Mouse (Mus musculus): ENCODE data around the gene Sp2. TPM values are rescaled to one million over a fixed set of nuclear protein-coding genes. Genes with fewer than 3 reads are reported as not detected.

Sp2 gene
- polyA plus RNA-seq (2012; rRNA removed): 10.3 and 10.4 TPM in 2 replicates

DNA sequence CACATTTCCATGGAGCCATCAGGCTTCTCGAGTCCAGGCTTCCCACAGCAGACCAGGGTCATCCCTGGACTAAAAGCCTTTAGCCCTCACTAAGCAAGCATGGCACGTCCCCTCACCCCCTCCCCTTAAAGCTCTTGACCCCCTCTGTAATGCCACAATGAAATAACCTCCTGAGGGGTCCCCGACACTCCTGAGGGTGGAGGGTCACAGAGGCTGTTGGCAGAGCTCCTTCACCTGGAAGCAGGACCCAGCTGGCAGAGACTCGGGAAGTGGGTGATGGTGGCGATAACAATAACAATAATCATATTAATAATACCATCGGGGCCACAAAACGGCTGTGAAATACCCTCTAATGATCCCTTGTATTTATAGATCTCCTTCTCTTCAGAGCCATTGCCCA lies at the start of gene Sp2:
TSS of gene Sp2 (minus strand) at position 101 of the 400 bp plus-strand sequence.
- Histone ChIP-seq H3K27ac (ENCODE audit: insufficient read depth, low read length) (no peak within 1 kb of the TSS), H3K4me3 (ENCODE audit: insufficient read depth, low read length) (no peak within 1 kb of the TSS)
- TF ChIP-seq POLR2A (IDR thresholded peaks at IDR 0.05; ENCODE audit: extremely low read depth, insufficient read depth, low read length) (no peak), CTCF (IDR thresholded peaks at IDR 0.05; ENCODE audit: extremely low read depth, insufficient read depth, low read length) (no peak)

DNA sequence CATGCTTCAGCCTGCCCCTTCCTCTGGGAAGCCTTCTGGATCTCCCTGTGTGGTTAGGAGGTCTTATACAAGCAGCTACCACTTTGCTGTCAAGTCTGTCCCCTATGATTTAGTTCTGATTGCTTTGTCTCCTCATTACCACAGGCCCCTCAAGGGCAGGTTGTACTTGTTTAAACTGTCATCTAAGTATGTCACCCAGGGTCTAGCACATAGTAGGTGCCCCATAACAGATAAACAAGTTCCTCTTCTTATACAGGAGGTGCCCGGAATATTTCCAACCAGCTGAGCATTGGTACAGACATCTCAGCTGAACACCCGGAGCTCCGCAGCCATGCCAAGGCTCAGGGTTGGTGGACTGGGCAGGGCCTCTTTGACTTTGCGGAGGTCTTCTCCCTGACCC lies 49.7 kb upstream of the Sp2 start:
- TF ChIP-seq CTCF (IDR thresholded peaks at IDR 0.05; ENCODE audit: extremely low read depth, insufficient read depth, low read length): no peak
- TF ChIP-seq POLR2A (IDR thresholded peaks at IDR 0.05; ENCODE audit: extremely low read depth, insufficient read depth, low read length): no peak
- Histone ChIP-seq H3K4me3 (ENCODE audit: insufficient read depth, low read length) (no peak overlapping the region), H3K27ac (ENCODE audit: insufficient read depth, low read length) (no peak overlapping the region), H3K4me1 (ENCODE audit: control insufficient read depth, insufficient read depth, low read length) (0 out of 2 replicates have a peak, but pooled peaks cover 2% of the 10 kb centered on the region)

More for the DNA sequence above, at the start of gene Sp2:
- peaks cover under 1% of the 10 kb centered on the region; the same call in 1 of the 2 replicates for H3K4me1 ChIP-seq (ENCODE audit: control insufficient read depth, insufficient read depth, low read length)

DNA sequence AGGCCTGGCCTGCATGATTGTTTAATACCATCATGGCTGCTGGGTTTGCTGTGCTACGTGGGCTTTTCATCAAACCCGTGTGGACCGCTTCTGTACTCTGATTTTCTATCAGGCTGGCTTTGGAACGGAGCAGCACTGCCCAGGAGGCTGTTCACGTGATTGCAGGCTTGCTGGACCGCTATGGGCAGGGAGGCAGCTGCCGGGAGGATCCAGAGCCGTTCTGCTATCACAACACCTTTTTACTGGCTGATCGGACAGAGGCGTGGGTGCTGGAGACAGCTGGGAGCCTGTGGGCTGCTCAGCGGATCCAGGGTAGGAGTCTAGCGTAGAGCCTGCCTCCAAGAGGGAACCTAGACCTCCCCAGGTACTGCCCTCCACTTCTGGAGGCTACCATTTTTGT lies 49.2 kb upstream of the Sp2 start:
- H3K27ac ChIP-seq (ENCODE audit: insufficient read depth, low read length): no peak overlapping the region
- TF ChIP-seq CTCF (IDR thresholded peaks at IDR 0.05; ENCODE audit: extremely low read depth, insufficient read depth, low read length) (no peak), POLR2A (IDR thresholded peaks at IDR 0.05; ENCODE audit: extremely low read depth, insufficient read depth, low read length) (no peak)
- H3K4me3 ChIP-seq (ENCODE audit: insufficient read depth, low read length): no peak overlapping the region
- H3K4me1 ChIP-seq (ENCODE audit: control insufficient read depth, insufficient read depth, low read length): 0 out of 2 replicates have a peak, but pooled peaks cover 2% of the 10 kb centered on the region

DNA sequence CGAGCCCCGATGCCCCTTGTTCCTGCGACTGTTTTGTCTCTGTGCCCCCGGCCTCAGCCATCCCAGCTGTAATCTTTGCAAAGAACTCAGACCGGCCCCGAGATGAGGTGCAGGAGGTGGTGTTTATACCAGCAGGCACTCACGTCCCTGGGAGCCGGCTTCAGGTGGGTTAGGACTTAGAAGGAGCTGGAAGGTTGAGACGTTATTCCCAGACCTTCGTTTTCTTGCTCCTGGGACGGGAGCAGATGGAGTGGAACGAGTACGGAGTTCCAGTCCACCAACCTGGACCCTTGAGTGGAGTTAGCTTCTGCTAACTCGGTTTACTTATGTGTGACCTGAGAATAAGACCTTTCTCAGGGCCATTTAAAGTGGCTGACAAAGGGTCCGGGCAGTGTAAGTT lies 47.7 kb upstream of the Sp2 start:
- 0 out of 2 replicates have a peak, but pooled peaks cover 2% of the 10 kb centered on the region for H3K4me1 ChIP-seq (ENCODE audit: control insufficient read depth, insufficient read depth, low read length)
- peak overlapping the region; percentile 44 for H3K4me3 ChIP-seq (ENCODE audit: insufficient read depth, low read length)
- no peak overlapping the region for H3K27ac ChIP-seq (ENCODE audit: insufficient read depth, low read length)
- TF ChIP-seq POLR2A (IDR thresholded peaks at IDR 0.05; ENCODE audit: extremely low read depth, insufficient read depth, low read length): no peak
- TF ChIP-seq CTCF (IDR thresholded peaks at IDR 0.05; ENCODE audit: extremely low read depth, insufficient read depth, low read length): no peak

DNA sequence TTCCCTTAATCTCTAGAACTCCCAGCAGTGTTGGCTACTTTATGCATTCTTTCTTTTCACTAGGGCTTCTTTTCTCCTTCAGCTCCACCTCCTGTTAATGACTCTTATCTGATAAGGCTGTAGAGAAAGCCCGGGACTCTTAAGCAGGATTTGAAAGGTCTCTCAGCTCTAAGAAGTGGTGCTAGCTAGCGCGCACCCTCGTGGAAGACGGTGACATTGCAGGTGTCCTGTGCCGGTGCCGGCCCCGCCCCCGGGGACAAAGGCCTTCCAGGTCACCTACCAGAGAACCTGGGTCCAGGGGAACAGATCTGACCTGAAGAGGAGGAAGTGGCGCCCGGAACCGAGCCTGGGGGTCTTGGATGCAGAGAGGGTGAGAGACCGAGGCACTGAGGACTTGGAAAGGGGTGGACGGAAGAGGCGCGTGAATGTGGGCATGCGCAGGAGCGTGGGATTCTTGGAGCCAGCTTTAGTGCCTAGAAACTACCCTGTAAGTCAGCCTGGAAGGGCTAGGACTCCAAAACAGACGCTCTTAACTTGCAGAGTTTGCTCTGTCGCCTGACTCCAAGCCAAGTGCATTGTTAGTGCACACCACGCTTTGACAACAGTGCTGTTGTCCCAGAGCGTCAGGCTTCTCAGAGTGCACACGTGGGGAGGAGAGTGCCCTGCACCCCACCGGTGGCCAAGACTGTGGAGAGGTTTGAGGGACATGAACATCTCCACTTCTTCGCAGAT lies 47.1 kb upstream of the Sp2 start, which contains the start of gene Scrn2:
TSS of gene Scrn2 (plus strand) at position 253 of the 732 bp plus-strand sequence.
- TF ChIP-seq POLR2A (IDR thresholded peaks at IDR 0.05; ENCODE audit: extremely low read depth, insufficient read depth, low read length): no peak
- peak; percentile 67 for TF ChIP-seq CTCF (IDR thresholded peaks at IDR 0.05; ENCODE audit: extremely low read depth, insufficient read depth, low read length)
- no peak within 1 kb of the TSS for H3K27ac ChIP-seq (ENCODE audit: insufficient read depth, low read length)
- peak within 1 kb of the TSS; percentile 44 for H3K4me3 ChIP-seq (ENCODE audit: insufficient read depth, low read length)

DNA sequence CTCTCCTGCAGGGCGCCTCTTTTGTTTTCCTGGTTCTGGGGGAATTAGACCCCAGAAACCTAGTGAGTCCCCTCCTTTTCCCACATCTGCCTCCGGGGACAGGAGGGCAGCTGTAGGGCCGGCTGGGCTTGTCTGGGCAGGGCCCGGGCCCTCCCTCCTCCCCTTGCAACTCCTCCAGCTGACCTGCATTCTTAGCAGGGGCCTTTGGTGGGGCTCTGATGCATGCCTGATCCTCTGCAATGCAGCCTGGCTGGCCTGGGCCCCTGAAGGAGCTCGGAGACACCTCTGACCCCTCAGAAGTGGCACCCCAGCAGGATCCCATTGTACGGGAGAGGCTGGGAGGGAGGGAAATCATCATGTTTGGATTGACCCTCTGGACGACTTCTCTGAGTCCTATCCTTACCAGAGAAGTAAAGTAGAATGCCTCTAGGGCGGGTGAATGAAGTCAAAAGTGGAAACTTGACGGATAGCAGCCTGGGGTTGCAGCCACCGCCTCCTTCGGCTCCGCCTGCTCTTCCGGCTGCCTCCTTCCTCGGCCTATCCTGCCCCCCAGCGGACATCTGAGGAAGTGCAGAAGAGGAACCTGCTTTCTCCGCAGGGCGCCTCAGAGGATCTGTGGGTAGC lies 43.1 kb upstream of the Sp2 start:
- TF ChIP-seq POLR2A (IDR thresholded peaks at IDR 0.05; ENCODE audit: extremely low read depth, insufficient read depth, low read length) (no peak), CTCF (IDR thresholded peaks at IDR 0.05; ENCODE audit: extremely low read depth, insufficient read depth, low read length) (peak; percentile 87)
- no peak overlapping the region for H3K27ac ChIP-seq (ENCODE audit: insufficient read depth, low read length)
- no peak overlapping the region for H3K4me3 ChIP-seq (ENCODE audit: insufficient read depth, low read length)
- H3K4me1 ChIP-seq (ENCODE audit: control insufficient read depth, insufficient read depth, low read length): 0 out of 2 replicates have a peak, but pooled peaks cover 2% of the 10 kb centered on the region

More for the DNA sequence above, 47.1 kb upstream of the Sp2 start, which contains the start of gene Scrn2:
- 0 out of 2 replicates have a peak, but pooled peaks cover 2% of the 10 kb centered on the region for H3K4me1 ChIP-seq (ENCODE audit: control insufficient read depth, insufficient read depth, low read length)

DNA sequence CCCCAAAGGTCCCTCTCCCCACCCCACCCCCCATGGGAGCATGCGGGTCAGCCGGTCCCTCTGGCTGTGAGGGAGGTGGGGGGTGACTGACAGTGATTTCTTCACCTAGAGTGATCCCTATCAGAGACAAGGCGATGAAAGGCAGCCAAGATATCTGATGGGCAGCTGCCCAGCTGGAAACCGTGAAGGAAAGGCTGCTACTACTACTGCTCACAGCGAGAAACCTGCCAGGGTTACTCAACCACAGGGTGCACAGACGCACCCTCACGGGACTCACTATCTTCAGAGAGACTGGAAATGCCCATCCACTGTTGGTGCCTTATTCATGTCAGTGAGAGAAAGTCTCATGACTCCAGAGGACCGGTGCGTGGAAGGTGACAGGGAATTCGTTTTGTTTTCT lies 42.2 kb upstream of the Sp2 start:
- TF ChIP-seq CTCF (IDR thresholded peaks at IDR 0.05; ENCODE audit: extremely low read depth, insufficient read depth, low read length) (no peak), POLR2A (IDR thresholded peaks at IDR 0.05; ENCODE audit: extremely low read depth, insufficient read depth, low read length) (no peak)
- Histone ChIP-seq H3K27ac (ENCODE audit: insufficient read depth, low read length) (no peak overlapping the region), H3K4me3 (ENCODE audit: insufficient read depth, low read length) (no peak overlapping the region), H3K4me1 (ENCODE audit: control insufficient read depth, insufficient read depth, low read length) (no peaks in the 10 kb centered on the region)

DNA sequence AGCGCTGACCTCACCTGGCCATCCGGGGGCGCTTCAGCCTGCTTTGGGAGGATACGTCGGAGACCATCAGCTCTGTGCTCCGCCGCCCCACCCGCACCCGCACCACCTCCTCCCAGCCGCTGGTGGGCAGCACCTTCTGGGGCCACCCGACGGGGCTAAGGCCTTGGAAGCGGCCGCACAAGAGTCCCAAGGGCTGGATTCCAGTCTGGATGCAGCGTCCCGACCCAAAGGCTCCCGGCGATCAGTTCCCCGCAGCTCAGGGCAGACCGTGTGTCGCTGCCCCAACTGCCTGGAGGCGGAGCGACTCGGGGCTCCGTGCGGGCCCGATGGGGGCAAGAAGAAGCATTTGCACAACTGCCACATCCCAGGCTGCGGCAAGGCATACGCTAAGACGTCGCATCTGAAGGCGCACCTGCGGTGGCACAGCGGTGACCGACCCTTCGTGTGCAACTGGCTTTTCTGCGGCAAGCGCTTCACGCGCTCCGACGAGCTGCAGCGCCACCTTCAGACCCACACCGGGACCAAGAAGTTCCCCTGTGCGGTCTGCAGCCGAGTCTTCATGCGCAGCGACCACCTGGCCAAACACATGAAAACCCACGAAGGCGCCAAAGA lies 39.2 kb upstream of the Sp2 start:
- Histone ChIP-seq H3K4me1 (ENCODE audit: control insufficient read depth, insufficient read depth, low read length) (no peaks in the 10 kb centered on the region), H3K27ac (ENCODE audit: insufficient read depth, low read length) (no peak overlapping the region), H3K4me3 (ENCODE audit: insufficient read depth, low read length) (peak overlapping the region; percentile 42)
- TF ChIP-seq CTCF (IDR thresholded peaks at IDR 0.05; ENCODE audit: extremely low read depth, insufficient read depth, low read length) (peak; percentile 61), POLR2A (IDR thresholded peaks at IDR 0.05; ENCODE audit: extremely low read depth, insufficient read depth, low read length) (no peak)

DNA sequence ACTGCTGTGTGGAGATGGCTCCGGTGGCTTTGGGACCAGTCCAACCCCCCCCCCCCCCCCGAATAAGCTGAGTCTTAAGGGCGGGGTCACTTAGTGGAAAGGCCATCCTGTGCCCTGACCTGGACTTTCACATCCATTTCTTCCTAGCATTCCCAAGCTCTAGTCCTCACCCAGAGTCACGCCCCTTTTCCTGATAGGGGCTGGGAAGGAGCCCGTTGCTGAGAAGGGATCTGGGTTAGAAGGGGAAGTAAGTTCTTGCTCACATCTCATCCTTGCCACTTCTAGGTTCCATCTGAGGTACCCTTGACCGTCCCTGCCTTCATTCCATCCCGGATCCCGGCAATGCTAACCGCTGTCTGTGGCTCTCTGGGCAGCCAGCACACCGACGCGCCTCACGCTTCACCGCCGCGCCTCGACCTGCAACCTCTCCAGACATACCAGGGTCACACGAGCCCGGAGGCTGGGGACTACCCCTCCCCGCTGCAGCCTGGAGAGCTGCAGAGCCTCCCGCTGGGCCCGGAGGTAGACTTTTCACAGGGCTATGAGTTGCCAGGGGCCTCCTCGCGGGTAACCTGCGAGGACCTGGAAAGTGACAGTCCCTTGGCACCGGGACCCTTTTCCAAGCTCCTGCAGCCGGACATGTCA lies 38.5 kb upstream of the Sp2 start:
- Histone ChIP-seq H3K4me3 (ENCODE audit: insufficient read depth, low read length) (no peak overlapping the region; the same call in 1 of the 2 replicates), H3K4me1 (ENCODE audit: control insufficient read depth, insufficient read depth, low read length) (no peaks in the 10 kb centered on the region), H3K27ac (ENCODE audit: insufficient read depth, low read length) (no peak overlapping the region)
- no peak for TF ChIP-seq POLR2A (IDR thresholded peaks at IDR 0.05; ENCODE audit: extremely low read depth, insufficient read depth, low read length)
- no peak for TF ChIP-seq CTCF (IDR thresholded peaks at IDR 0.05; ENCODE audit: extremely low read depth, insufficient read depth, low read length)

Measured in cortical plate, adult 2 months (tissue).